Mouse (Mus musculus) ovary, postnatal 14 days (tissue): Measurements from ENCODE around the gene Plekho2.
A peak's percentile ranks its signal among the peaks of the same experiment; 100 is the strongest.

Experiments
- DNase-seq: peaks from one replicate; pipeline ENCODE4 v3.0.0; 2022; ENCODE audit warnings: low spot score

Plekho2 gene

DNA sequence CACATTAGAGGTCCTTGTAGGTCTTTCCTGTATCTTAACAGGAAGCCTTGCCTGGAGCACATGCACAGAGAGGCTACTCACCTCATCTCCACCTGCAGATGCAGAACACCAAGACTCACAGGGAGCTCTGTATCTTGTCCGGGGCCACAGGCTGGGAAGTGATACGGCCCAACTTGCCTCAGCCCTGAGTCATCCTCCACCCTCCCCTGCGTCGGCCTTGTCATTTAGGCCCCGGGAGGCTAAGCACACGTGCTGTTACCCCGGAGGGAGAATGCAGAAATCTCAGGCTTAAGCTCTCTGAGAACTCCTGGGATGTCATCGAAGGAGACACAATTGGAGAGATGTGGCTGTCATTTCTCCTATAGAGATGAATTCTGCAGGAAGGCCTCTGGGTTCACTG is 50.2 kb downstream of the Plekho2 start:
- no peak for DNase-seq

DNA sequence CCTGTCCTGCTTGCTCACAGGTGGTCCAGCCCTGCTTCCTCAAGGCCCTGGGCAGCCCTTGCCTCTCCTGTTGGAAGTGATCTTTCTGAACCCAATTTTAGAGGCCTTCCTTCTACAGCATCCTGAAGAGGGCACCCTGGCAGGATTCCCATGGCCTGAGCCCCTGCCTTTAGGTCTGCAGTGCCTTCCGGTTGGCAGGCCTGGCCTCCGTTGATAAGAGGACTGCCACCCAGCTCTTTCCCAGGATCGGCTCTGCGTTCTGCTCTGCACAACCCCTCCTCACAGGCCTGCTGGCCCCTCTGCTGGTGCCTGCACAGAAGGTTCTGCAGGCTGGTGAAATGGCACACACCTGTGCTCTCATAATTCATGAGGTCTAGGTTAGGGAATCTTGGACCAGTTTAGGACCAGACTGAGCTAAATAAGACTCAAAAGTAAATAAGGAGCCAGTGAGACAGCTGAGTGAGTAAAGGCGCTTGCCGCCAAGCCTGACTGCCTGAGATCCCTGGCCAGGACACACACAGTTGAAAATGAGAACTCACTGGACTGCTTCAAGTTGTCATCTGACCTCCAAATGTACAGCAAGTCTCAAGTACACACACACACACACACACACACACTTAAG is 51.3 kb downstream of the Plekho2 start:
- DNase-seq: no peak

DNA sequence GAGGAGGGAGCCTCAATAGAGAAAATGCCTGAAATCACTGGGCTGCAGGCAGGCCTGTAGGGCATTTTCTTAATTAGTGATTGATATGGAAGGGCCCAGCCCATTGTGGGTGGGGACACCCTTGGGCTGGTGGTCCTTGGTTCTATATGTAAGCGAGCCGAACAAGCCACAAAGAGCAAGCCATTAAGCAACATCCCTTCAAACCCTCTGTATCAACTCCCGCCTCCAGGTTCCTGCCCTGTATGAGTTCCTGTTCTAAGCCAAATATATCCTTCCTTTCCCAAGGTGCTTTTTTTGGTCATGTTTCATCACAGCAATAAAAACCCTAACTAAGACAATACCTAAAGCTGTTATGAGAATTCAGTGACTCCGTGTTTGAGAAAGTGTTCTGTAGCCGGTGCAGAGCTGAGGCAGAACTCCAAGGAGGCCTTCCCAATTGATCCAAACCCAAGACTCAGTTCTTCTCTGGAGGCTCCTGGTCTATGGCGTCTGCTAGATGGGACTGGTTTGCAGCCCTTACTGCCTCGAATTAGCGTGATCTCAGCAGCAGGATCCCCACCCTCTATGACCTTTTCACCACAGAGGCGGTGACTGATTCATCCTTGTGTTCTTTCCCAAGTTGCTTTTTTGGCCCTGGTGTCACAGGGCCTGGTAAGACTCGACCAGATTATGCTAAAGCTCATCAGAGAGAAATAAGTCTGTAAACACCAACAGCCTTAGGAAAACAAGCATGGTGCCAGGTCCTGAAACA is 54.2 kb downstream of the Plekho2 start:
- DNase-seq: no peak

DNA sequence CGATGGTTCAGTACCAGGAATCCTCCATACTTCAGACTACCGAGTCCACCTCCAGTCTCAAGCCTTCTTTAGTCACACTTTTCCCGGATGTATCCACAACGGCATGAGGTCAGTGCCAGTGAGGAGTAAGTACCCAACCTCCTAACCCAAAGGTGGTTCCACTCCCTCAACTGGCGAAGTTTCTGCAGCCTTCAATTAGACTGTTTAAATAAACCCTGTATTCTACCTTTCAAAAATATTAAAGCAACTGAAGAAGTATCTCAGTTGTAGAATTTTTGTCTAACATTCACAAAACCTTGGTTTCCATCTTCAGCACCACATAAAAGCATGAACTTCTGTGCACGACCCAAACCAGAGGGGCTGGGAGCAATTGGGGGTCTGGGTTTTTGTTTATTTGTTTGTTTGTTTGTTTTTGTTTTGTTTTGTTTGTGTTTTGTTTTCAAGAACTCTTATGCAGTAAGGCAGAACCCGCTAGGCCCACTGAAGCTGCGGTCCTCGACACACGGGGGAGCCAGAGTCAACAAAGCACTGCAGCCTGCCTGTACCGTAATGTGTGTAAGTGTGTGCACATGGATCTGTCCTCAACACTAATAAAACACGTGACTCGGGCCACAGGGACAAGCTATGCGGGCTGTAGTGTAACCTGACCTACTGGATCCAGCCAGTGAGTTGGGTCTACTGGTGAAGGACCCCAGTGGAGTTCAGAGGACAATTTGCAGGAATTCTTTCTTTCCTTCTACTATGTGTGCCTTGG is 56.1 kb downstream of the Plekho2 start:
- peak; percentile 67 for DNase-seq

DNA sequence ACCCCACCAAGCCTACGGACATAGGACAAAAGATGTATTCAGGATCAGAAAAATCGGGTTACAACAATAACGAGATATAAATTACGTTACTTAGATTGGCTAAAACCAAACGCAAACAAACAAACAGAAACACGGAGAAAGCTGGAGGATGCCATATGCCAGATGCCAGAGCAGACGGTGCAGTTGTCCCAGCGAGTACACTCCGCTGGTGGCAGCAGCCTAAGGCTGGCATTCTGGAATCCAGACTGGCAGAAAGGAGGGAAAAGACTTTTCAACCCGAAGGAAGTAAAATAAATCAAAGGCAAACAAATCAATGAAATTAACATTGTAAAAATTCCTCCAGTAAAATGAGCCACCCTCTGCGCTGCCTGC is 59.3 kb downstream of the Plekho2 start:
- no peak for DNase-seq

DNA sequence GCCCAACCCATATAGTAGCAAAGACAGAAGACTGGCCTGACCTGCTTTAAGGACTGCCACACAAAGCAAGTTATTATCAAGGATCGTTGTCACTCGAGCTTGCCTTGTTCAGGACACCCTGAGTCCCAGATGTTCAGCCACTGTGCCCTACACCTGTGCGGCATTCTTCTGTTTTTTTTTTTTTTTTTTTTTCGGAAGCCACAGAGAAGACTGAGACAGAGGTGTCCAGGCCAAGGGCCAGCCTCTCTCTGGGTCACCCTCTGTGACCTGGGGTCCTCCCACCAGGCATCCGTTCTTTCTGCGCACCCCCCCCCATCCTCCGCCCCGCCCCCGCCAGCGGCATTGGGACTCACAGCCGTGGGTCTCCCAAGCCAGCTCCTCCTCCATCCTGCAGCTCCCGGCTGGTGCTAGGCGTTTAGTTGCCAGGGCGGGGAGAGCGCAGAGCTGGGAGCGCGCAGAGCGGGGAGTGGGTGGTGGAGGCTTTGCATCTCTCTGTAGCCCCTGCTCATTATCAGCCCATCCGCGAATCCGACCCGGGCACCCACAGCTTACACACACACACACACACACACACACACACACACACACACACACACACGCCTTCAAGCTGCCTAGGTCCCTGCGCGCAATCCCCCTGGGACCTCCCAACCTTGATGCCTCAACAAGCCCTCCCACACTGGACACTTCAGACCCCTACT is 59.9 kb downstream of the Plekho2 start, which contains the start of gene Ankdd1a:
TSS of gene Ankdd1a (minus strand) at position 387 of the 698 bp plus-strand sequence.
- DNase-seq: no peak

DNA sequence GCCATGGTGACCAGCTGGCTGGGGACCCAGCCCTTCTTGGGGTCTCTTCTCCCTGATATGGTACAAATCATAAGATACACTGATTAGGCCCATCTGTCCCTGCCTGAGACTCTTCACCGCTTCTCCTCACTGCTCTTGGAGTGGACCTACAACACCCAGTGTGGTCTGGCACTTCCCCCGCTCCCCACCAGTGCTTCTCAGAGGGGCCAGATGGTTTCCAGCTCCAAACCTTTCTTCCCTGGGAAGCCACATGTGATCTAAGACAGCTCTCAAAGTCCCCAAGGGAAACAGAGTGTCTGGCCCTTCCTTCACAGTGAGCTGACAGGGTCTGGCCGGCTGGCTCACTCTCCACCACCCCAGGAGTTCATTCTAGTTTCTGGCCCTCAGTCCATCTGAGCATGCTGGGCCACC is 65.0 kb downstream of the Plekho2 start:
- no peak for DNase-seq

DNA sequence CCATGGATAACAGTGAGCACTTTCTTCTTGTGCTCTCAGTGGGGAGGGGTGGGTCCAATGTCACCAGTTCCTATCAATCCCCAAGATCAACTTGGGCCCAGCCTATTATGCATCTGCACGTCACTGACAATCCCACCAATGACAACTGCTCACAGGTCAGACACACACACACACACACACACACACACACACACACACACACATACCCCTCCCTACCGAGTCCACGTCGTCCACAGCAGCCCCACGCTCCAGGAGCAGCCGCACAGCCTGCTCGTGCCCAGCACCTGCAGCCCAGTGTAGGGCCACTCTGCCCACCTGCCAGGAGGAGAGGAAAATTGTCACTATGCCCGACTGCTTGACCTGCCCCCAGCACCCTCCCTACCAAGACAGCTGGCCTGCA is 65.4 kb downstream of the Plekho2 start:
- DNase-seq: no peak

DNA sequence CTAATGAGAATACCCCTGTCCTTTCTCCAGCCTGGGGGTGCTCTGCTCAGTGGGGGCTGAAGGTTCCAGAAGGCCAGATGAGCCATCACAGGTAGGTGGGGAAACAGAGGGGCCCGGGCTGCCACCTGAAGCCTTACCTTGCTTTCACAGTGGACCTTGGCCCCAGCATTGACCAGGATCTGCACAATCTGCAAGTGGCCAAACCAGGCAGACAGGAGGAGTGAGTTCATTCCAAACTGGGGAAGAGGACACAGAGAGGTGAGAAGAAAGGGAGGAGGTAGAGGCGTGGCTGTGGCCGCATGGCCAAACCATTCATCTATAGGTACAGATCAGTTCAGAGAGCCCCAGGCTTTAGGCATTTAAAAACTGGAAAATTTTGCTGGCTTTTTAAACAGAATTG is 67.3 kb downstream of the Plekho2 start:
- DNase-seq: no peak

DNA sequence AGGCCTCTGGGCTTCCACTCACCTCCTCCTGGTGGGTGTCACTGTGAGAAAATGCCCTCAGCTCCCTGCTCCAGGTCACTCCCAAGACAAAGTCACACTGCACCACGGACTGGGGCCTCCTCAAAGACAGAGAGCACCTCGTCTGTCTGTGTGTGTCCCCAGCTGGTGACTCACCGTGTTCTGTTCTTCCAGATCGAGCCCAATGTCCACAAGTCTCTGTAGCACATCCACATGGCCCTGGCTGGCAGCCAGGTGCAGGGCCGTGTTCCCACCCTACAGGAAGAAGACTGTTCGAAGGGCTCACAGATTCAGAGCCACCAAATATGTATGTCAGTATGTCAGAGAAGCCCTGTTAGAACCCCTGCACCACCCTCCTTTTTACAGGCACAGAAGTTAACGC is 71.4 kb downstream of the Plekho2 start:
- no peak for DNase-seq

DNA sequence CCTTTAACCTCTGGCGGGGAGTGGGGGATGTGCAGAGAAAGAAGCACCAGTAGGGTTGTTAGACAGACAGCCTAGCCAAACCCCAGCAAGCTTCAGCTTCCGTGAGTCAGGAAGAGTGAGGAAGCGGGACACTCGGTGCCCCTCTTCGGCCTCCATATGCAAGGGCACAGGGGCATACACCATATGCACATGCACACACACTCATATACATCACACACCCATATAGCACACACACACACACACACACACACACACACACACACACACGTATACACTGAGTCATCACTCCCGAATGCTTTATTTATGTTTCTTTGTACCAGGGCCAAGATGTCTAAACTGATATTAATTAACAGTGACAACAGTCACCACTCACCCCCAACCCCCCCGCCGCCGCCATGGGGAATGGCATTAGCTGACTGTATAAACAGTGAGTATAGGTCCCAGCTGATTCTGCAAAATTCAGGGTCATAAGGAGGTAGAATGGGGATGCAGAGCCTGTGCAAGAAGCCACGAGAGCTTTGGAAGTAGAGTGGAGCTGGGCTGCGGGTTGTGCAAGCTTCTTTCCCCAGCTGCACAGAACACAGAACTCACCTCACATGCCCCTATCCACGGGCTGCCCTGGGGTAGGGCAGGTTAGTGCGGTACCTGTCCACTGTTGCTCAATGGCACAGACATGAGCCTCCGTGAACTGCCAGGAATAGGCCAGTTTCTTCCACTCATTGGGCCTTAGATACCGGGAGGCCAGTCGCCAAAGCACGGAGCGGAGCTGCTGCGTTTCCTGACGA is 76.9 kb downstream of the Plekho2 start:
- DNase-seq: no peak
